Mouse (Mus musculus) liver, adult 2 months (tissue): ENCODE measurements around the gene Cd79a. TPM values are rescaled to one million over a fixed set of nuclear protein-coding genes. Genes with fewer than 3 reads are reported as not detected.

ENCODE experiments used
- DNase-seq: peaks from one replicate; pipeline ENCODE4 v3.0.0-alpha.2; 2011; ENCODE audit warnings: low read depth, low spot score; ENCODE audit errors: extremely low read depth
- H3K27ac ChIP-seq: fragments of 200-500 bp; replicated peaks from 2 replicates; pipeline ENCODE4 v1.5.1; 2012; ENCODE audit warnings: low read depth, mild to moderate bottlenecking, control low read depth, inconsistent platforms, low read length; ENCODE audit not compliant: insufficient read depth
- H3K27me3 ChIP-seq: fragments of 200-500 bp; 2 replicates; pipeline ENCODE4 v1.6.1; 2012; ENCODE audit warnings: mild to moderate bottlenecking, moderate library complexity, low read length, inconsistent platforms; ENCODE audit not compliant: control insufficient read depth, insufficient read depth
- H3K36me3 ChIP-seq: fragments of 200-500 bp; 2 replicates; pipeline ENCODE4 v1.6.1; 2012; ENCODE audit warnings: low read length, inconsistent platforms; ENCODE audit not compliant: control insufficient read depth, insufficient read depth
- H3K4me1 ChIP-seq: fragments of 200-500 bp; 2 replicates; pipeline ENCODE4 v1.6.1; 2011; ENCODE audit warnings: low read length; ENCODE audit not compliant: control insufficient read depth, insufficient read depth
- H3K4me3 ChIP-seq: fragments of 200-500 bp; 2 replicates; pipeline ENCODE4 v1.5.1; 2011; ENCODE audit warnings: low read depth, mild to moderate bottlenecking, control low read depth, low read length, moderate library complexity; ENCODE audit not compliant: insufficient read depth
- H3K79me2 ChIP-seq: fragments of 200-500 bp; 2 replicates; pipeline ENCODE4 v1.6.1; 2012; ENCODE audit warnings: inconsistent platforms, mild to moderate bottlenecking, low read length, moderate library complexity; ENCODE audit not compliant: control insufficient read depth, insufficient read depth
- H3K9ac ChIP-seq: fragments of 200-500 bp; 2 replicates; pipeline ENCODE4 v1.6.1; 2012; ENCODE audit warnings: low read depth, mild to moderate bottlenecking, control low read depth, inconsistent platforms, low read length
- CTCF ChIP-seq: fragments of 200-500 bp; IDR thresholded peaks from 2 replicates; pipeline ENCODE4 v1.5.1; 2011; ENCODE audit warnings: low read depth, low read length, control low read depth
- POLR2A ChIP-seq: fragments of 200-500 bp; IDR thresholded peaks from 2 replicates; pipeline ENCODE4 v1.6.1; 2011; ENCODE audit warnings: low read length, control low read depth; ENCODE audit not compliant: insufficient read depth; ENCODE audit errors: extremely low read depth
- WGBS: fragments of 180-500 bp; shearing (Covaris S2); methylation state at CpG from one replicate; pipeline ENCODE4 v1.1.7; 2018; 5-methylcytosine and 5-hydroxymethylcytosine counted together
- polyA plus RNA-seq: library from polyadenylated mRNA; depleted of rRNA; stranded (reverse); fragments of >200 nt; gene quantifications from 2 replicates; pipeline ENCODE4 v1.2.3, GENCODE M21; 2012
- total RNA-seq: library from RNA; depleted of rRNA; stranded (reverse); fragments of >200 nt; gene quantifications from 2 replicates; pipeline ENCODE4 v1.2.3, GENCODE M21; 2014

Cd79a gene
- total and polyA plus RNA-seq, 2 experiments, result 0.18 to 5.7 TPM

DNA sequence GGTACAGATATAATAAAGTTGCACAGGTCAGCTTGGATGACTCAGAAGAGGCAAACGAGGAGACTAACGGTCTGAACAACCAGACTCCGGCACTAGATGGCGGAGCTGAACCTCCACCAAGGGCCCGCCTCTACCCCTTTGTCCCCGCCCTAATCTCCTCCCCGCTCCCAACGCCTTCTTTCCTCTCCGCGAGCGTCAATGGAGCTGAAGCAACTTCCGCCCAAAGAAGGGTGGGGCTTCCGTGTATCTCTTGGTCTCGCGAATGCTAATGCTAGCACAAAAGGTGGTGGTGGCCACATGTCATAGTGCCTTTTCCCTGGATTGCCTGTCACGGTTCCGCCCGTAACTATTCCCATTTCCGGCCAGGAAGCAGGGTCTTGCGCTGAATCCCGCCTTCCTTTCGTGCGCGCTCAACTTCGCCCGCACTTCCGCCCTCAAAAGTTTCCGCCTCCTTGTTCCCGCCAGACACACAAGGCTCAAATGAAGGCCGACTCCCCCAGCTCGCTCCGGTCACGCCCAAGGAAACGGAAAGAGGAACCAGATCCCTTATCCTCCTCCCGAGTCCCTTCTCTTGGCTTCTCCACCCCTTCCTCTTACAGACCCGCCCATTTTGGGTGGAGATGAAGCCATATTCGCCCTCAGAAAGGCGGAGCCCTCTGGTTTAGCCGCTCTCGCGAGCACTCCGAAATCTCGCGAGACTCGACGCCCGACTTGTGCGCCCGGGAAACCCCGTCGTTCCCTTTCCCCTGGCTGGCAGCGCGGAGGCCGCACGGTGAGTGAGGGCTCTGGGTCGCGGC, 13.1 kb upstream of the Cd79a start, which contains the start of gene Rps19:
Gene Rps19 (plus strand): TSS at position 476 of the 797 bp plus-strand sequence.
- Histone ChIP-seq H3K27me3 (no peaks in the 10 kb centered on the region), H3K79me2 (peaks cover 9% of the 10 kb centered on the region; the same call in 1 of the 2 replicates), H3K4me1 (peaks cover 13% of the 10 kb centered on the region), H3K4me3 (peak within 1 kb of the TSS; percentile 72), H3K27ac (peak within 1 kb of the TSS; percentile 75), H3K36me3 (peaks cover 23% of the 10 kb centered on the region; the same call in 1 of the 2 replicates), H3K9ac (peak within 1 kb of the TSS; percentile 91)
- peak; percentile 91 for TF ChIP-seq POLR2A
- TF ChIP-seq CTCF, result peak; percentile 76
- WGBS, result 1% methylated on average over 57 of the region's 57 CpGs
- peak; percentile 99 for DNase-seq

DNA sequence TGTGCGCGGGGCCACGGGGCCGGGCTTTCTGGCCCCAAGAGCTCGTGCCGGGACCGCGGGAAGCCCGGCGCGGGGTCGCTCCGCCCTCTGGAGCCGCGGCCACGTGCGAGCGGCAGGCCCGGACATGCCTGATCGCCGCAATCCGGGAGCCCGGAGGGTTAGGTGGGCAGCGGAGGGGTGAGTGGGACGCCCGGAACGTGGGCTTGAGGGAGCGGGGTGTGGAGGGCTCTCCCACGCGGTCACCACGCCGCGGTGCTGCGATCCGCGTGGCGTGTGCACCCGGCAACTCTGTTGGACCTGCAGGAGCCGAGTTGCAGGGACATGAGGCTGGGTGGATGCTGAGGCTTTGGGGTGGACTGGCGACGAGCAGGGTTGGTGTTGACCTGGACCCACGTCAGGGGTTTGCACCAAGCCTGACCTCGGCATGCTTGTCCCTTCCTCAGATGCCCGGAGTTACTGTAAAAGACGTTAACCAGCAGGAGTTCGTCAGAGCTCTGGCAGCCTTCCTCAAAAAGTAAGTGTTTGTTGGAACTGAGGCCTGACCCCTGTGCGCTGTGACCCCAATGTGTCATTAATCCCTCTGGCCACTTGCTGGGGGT, 12.4 kb upstream of the Cd79a start:
- under 1% methylated on average over 47 of the region's 47 CpGs for WGBS
- H3K27ac ChIP-seq, result peak overlapping the region; percentile 72
- peaks cover 13% of the 10 kb centered on the region for H3K4me1 ChIP-seq
- peak; percentile 30 for DNase-seq
- peaks cover 9% of the 10 kb centered on the region; the same call in 1 of the 2 replicates for H3K79me2 ChIP-seq
- peaks cover 28% of the 10 kb centered on the region for H3K36me3 ChIP-seq
- TF ChIP-seq POLR2A (no peak), CTCF (no peak)
- no peaks in the 10 kb centered on the region for H3K27me3 ChIP-seq
- H3K9ac ChIP-seq, result peak overlapping the region; percentile 91
- H3K4me3 ChIP-seq, result peak overlapping the region; percentile 72

DNA sequence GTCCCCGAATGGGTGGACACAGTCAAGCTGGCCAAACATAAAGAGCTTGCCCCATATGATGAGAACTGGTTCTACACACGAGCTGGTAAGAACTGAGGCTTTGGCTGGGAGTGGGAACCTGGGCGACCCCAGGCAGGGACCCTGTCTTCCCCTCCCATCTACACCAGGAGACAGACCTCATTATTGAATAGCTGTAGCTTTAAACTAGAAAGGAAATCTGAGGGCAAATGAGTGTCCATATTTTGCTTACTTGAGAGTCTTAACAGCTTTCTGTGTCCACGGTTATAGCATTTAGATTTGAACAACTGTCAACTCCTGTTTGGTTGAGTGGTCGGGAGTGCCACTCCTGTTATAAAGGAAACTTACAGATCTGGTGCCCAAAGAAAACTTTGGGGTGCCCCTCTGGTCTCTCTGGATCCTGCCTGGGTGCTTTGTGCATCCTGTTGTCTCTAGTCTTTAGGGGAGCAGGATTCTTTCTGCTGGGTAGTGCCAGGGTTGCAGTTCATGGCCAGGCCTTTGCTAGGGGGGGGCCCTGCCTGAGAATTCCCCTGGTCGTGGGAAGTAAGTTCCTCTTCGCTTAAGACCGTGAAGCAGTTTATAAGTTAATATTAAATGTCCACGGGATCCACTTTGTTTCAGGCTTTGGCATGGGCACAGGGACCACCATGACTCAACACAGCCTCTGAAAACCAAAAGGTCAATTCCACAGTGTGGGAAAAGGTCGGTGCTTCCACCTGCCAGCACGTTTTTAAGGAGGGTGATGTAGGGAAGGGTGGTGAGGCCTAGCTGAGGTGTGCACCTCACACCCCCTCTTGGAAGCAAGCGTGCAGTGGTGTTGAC, 11.5 kb upstream of the Cd79a start:
- Histone ChIP-seq H3K79me2 (peaks cover 9% of the 10 kb centered on the region; the same call in 1 of the 2 replicates), H3K36me3 (peaks cover 32% of the 10 kb centered on the region), H3K4me3 (peak overlapping the region; percentile 8; the same call in 1 of the 2 replicates), H3K27me3 (no peaks in the 10 kb centered on the region), H3K27ac (peak overlapping the region; percentile 0; the same call in 1 of the 2 replicates), H3K9ac (peak overlapping the region; percentile 58), H3K4me1 (peaks cover 13% of the 10 kb centered on the region)
- DNase-seq, result no peak
- WGBS, result 10% methylated on average over 12 of the region's 12 CpGs
- TF ChIP-seq POLR2A (no peak), CTCF (no peak)

DNA sequence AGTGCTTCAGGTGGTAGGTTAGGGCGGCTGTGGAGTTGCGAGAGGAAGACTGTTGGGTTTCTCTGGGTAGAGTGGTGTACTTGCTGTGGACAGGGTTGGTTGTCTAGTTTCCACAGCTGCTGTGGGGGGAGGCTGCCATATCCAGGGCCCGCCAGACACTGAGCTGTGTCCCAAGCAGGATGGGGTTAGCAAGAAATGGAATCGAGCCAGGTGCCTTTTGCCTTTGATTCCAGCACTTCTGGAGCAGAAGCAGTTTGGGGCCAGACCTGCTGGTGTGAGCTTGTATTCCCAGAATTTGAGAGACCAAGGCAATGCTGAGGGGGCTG, 10.9 kb upstream of the Cd79a start:
- WGBS, result 11% methylated on average over 4 of the region's 4 CpGs
- TF ChIP-seq POLR2A (no peak), CTCF (no peak)
- H3K27me3 ChIP-seq, result no peaks in the 10 kb centered on the region
- peaks cover 32% of the 10 kb centered on the region for H3K36me3 ChIP-seq
- H3K79me2 ChIP-seq, result peaks cover 9% of the 10 kb centered on the region; the same call in 1 of the 2 replicates
- no peak overlapping the region for H3K4me3 ChIP-seq
- peaks cover 13% of the 10 kb centered on the region for H3K4me1 ChIP-seq
- H3K9ac ChIP-seq, result peak overlapping the region; percentile 16
- H3K27ac ChIP-seq, result 0 out of 2 replicates have a peak overlapping the region, but pooled peaks have one; percentile 0
- DNase-seq, result peak; percentile 43

DNA sequence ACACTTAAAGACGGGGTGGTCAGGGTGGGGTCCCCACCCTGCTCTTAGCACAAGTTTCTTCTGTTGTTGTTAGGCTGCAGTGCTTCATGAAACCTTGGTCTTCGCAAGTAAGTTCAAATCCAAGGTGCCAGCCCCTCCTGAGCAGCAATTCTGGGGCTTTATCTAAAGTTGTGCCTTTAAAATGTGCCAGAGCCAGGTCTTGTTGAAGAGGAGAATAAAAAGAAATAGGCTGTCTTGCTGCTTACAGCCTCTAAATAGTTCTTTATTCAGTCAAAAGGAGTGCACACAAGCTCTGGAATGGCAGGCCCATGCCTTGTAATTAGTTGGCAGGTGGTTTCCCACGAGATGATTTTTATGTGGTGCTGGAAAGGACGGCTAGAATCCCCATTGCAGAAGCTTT, 10.1 kb upstream of the Cd79a start:
- peaks cover 32% of the 10 kb centered on the region for H3K36me3 ChIP-seq

More for the DNA sequence above, 10.1 kb upstream of the Cd79a start:
- H3K9ac ChIP-seq, result no peak overlapping the region
- no peak for TF ChIP-seq POLR2A
- no peak for TF ChIP-seq CTCF
- DNase-seq, result no peak
- peaks cover 9% of the 10 kb centered on the region; the same call in 1 of the 2 replicates for H3K79me2 ChIP-seq
- H3K4me1 ChIP-seq, result peaks cover 13% of the 10 kb centered on the region
- 73% methylated on average over 4 of the region's 4 CpGs for WGBS
- no peak overlapping the region for H3K4me3 ChIP-seq
- H3K27me3 ChIP-seq, result no peaks in the 10 kb centered on the region
- H3K27ac ChIP-seq, result no peak overlapping the region
